Mouse (Mus musculus) embryonic facial prominence, embryonic 11.5 days (tissue): ENCODE measurements around the gene Rcbtb1. TPM values are rescaled to one million over a fixed set of nuclear protein-coding genes. Genes with fewer than 3 reads are reported as not detected.
"Not testable (repeated sequence)": the region's sequence is repeated elsewhere in the genome, so short reads cannot be mapped to it uniquely, and the experiment has no call there.

ENCODE experiments used
- ATAC-seq: fragments of 200-750 bp; cut with Nextera tagmentation; replicated peaks from 2 replicates; pipeline ENCODE4 v1.8.0; 2017; ENCODE audit warnings: low read depth; ENCODE audit not compliant: insufficient number of reproducible peaks, low FRiP score, low TSS enrichment
- DNase-seq: peaks from one replicate; pipeline ENCODE4 v3.0.0-alpha.2; 2015; ENCODE audit warnings: low spot score
- H3K27ac ChIP-seq: fragments of 300-500 bp; sonication (generic); replicated peaks from 2 replicates; pipeline ENCODE4 v1.5.1; 2014; ENCODE audit warnings: mild to moderate bottlenecking, low read depth, low read length, control low read depth
- H3K27me3 ChIP-seq: fragments of 300-500 bp; sonication (generic); 2 replicates; pipeline ENCODE4 v1.6.1; 2014; ENCODE audit warnings: mild to moderate bottlenecking, low read length, moderate library complexity, mixed read lengths; ENCODE audit not compliant: control insufficient read depth, insufficient read depth
- H3K36me3 ChIP-seq: fragments of 300-500 bp; sonication (generic); replicated peaks from 2 replicates; pipeline ENCODE4 v1.6.1; 2014; ENCODE audit warnings: low read depth, mild to moderate bottlenecking, low read length, moderate library complexity, mixed read lengths; ENCODE audit not compliant: control insufficient read depth, insufficient read depth
- H3K4me1 ChIP-seq: fragments of 300-500 bp; sonication (generic); 2 replicates; pipeline ENCODE4 v1.6.1; 2014; ENCODE audit warnings: low read length, mixed read lengths; ENCODE audit not compliant: control insufficient read depth, insufficient read depth
- H3K4me2 ChIP-seq: fragments of 300-500 bp; sonication (generic); 2 replicates; pipeline ENCODE4 v1.6.1; 2014; ENCODE audit warnings: low read depth, mild to moderate bottlenecking, control low read depth, low read length, moderate library complexity
- H3K4me3 ChIP-seq: fragments of 300-500 bp; sonication (generic); 2 replicates; pipeline ENCODE4 v1.5.1; 2014; ENCODE audit warnings: low read depth, low read length, control low read depth
- H3K9ac ChIP-seq: fragments of 300-500 bp; sonication (generic); replicated peaks from 2 replicates; pipeline ENCODE4 v1.6.1; 2014; ENCODE audit warnings: mild to moderate bottlenecking, control low read depth, low read length
- H3K9me3 ChIP-seq: fragments of 300-500 bp; sonication (generic); replicated peaks from 2 replicates; pipeline ENCODE4 v1.6.1; 2016; ENCODE audit warnings: mild to moderate bottlenecking, low read length, inconsistent platforms, mixed read lengths; ENCODE audit not compliant: control insufficient read depth
- WGBS: fragments of 180-500 bp; shearing (Covaris S2); extraction: QIAGEN DNeasy Blood & Tissue Kit; methylation state at CpG from one replicate; pipeline ENCODE4 v1.1.7; 2014; 5-methylcytosine and 5-hydroxymethylcytosine counted together
- polyA plus RNA-seq: library from polyadenylated mRNA; unstranded; fragments of >200 nt; fragmentation: Nextera tagmentation; extraction: Ambion mirVana; gene quantifications from 2 replicates; pipeline ENCODE4 v1.2.1, GENCODE M21; 2014

Rcbtb1 gene
- polyA plus RNA-seq, 1 experiment from 2014 or later: 105 TPM

- no peak overlapping the region for H3K9ac ChIP-seq
- no peak for DNase-seq
- no peak overlapping the region for H3K27ac ChIP-seq
- no peaks in the 10 kb centered on the region for H3K9me3 ChIP-seq
- H3K4me3 ChIP-seq: no peak overlapping the region
- no peak overlapping the region for H3K4me2 ChIP-seq
- H3K4me1 ChIP-seq: no peaks in the 10 kb centered on the region
- peaks cover 8% of the 10 kb centered on the region for H3K36me3 ChIP-seq
- ATAC-seq: no peak
- no peaks in the 10 kb centered on the region for H3K27me3 ChIP-seq
- WGBS: 93% methylated on average over 21 of the region's 21 CpGs
Measured at GRCm38 (mm10) chr14:59230331-59230966, 29.4 kb downstream of the Rcbtb1 start.

GRCm38 (mm10) chr14:59232003-59232402 lies 31.0 kb downstream of the Rcbtb1 start:
- Histone ChIP-seq H3K4me1 (no peaks in the 10 kb centered on the region), H3K27ac (no peak overlapping the region), H3K9ac (no peak overlapping the region), H3K9me3 (no peaks in the 10 kb centered on the region), H3K4me3 (no peak overlapping the region), H3K36me3 (peaks cover 13% of the 10 kb centered on the region), H3K4me2 (no peak overlapping the region), H3K27me3 (no peaks in the 10 kb centered on the region)
- 71% methylated on average over 5 of the region's 5 CpGs for WGBS
- ATAC-seq: no peak
- DNase-seq: no peak

GRCm38 (mm10) chr14:59233635-59234034 lies 32.6 kb downstream of the Rcbtb1 start:
- Histone ChIP-seq H3K4me1 (no peaks in the 10 kb centered on the region), H3K4me3 (no peak overlapping the region), H3K4me2 (no peak overlapping the region), H3K36me3 (peaks cover 13% of the 10 kb centered on the region), H3K9me3 (no peaks in the 10 kb centered on the region), H3K27ac (no peak overlapping the region), H3K9ac (no peak overlapping the region), H3K27me3 (no peaks in the 10 kb centered on the region)
- DNase-seq (no peak), ATAC-seq (no peak)
- WGBS: 93% methylated on average over 9 of the region's 9 CpGs

GRCm38 (mm10) chr14:59250350-59250749 lies 49.3 kb downstream of the Rcbtb1 start:
- not testable (repeated sequence) for H3K9me3 ChIP-seq, H3K27ac ChIP-seq, H3K4me2 ChIP-seq, H3K27me3 ChIP-seq, H3K4me1 ChIP-seq, H3K9ac ChIP-seq, H3K36me3 ChIP-seq, ATAC-seq, H3K4me3 ChIP-seq
- 58% methylated on average over 5 of the region's 5 CpGs for WGBS
- DNase-seq: peak; percentile 22

- not testable (repeated sequence) for H3K9me3 ChIP-seq, DNase-seq, H3K4me2 ChIP-seq, H3K27ac ChIP-seq, H3K4me1 ChIP-seq, H3K36me3 ChIP-seq, H3K4me3 ChIP-seq, H3K27me3 ChIP-seq, H3K9ac ChIP-seq, ATAC-seq
- 77% methylated on average over 1 of the region's 1 CpGs for WGBS
Measured at GRCm38 (mm10) chr14:59255861-59256260, 54.9 kb downstream of the Rcbtb1 start.

- WGBS: 70% methylated on average over 3 of the region's 3 CpGs
Measured at GRCm38 (mm10) chr14:59260056-59260455, 59.0 kb downstream of the Rcbtb1 start, which contains the start of gene Gm6904. Gene Gm6904, minus strand, starts transcription at chr14:59260216.

GRCm38 (mm10) chr14:59274961-59275360 lies 74.0 kb downstream of the Rcbtb1 start:
- H3K27me3 ChIP-seq, H3K4me2 ChIP-seq, H3K36me3 ChIP-seq, ATAC-seq, DNase-seq, H3K4me1 ChIP-seq, H3K27ac ChIP-seq, H3K4me3 ChIP-seq, H3K9ac ChIP-seq, H3K9me3 ChIP-seq: not testable (repeated sequence)
- WGBS: 100% methylated on average over 4 of the region's 4 CpGs

More at GRCm38 (mm10) chr14:59260056-59260455, 59.0 kb downstream of the Rcbtb1 start, which contains the start of gene Gm6904:
- no peak within 1 kb of the TSS for H3K9ac ChIP-seq
- H3K27ac ChIP-seq: no peak within 1 kb of the TSS
- no peaks in the 10 kb centered on the region for H3K9me3 ChIP-seq
- no peak within 1 kb of the TSS for H3K4me3 ChIP-seq
- ATAC-seq (no peak), DNase-seq (no peak)
- H3K4me2 ChIP-seq: no peak within 1 kb of the TSS
- no peaks in the 10 kb centered on the region for H3K36me3 ChIP-seq
- H3K4me1 ChIP-seq: no peaks in the 10 kb centered on the region
- H3K27me3 ChIP-seq: no peaks in the 10 kb centered on the region
